Mouse (Mus musculus) R1 (cell line): Measurements from ENCODE around the gene Mbd3l2.
A peak's percentile ranks its signal among the peaks of the same experiment; 100 is the strongest.
"Not testable (repeated sequence)": the region's sequence is repeated elsewhere in the genome, so short reads cannot be mapped to it uniquely, and the experiment has no call there.

Experiments
- DNase-seq: peaks from one replicate; pipeline ENCODE4 v3.0.0-alpha.2; 2018; ENCODE audit warnings: low read depth, low spot score

Gene Mbd3l2

DNA sequence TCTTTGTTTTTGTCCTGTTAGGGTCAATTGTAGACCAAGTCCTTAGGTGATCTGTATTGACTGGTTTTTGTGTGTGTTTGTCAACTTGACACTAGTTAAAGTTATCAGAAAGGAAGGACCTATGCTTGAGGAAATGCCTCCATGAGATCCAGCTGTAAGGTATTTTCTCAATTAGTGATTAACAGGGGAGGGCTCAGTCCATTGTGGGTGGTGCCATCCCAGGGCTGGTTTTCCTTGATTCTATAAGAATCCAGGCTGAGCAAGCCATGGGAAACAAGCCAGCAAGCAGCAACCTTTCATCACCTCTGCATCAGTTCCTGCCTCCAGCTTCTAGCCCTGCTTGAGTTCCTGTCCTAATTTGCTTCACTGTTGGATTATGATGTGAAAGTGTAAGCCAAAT lies at the start of gene Mbd3l2:
Mbd3l2 (plus strand) TSS at position 301 of the 400 bp plus-strand sequence.
- no peak for DNase-seq

DNA sequence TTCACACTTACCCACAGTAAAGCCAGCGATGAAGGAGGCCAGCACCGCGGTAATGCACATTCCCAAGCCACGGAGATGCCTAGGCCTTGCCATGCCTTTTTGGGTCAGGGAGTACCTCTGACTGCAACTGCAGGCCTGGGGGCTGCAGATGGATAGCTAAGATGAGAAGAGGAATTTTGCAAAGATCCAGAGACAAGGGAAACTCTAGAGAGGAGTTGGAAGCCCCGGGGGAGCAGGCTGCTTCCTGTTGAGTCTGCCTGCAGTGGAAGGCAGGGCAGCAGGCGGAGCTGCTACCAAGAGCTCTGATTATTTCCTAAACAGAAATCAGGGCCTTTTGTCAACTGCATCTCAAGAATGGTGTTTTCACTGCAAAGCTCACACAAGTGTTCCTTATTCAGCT lies 44.7 kb upstream of the Mbd3l2 start:
- DNase-seq: peak; percentile 29

DNA sequence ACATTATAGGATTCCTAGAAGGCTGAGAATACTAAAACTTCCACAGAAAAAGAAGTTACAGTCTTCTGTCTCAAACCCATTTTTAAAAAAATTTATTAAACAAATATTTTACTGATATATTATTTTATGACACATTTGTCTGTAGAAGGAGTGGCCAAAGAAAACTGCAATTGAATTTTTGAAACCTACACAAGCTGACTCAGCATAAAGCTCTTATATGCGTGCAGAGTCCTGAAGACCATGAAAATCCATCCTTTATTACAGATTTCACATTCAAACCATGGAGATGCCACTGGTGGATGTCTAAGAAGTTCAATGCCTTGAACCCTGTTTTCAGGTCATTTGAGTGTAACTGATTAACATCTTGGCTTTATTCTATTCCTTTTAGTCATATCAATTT lies 30.8 kb upstream of the Mbd3l2 start:
- no peak for DNase-seq

GRCm38 (mm10) chr9:18402895-18403294 lies 27.6 kb upstream of the Mbd3l2 start, which contains the start of gene Naalad2:
Naalad2 (minus strand) TSS chr9:18402995.
- DNase-seq: not testable (repeated sequence)

DNA sequence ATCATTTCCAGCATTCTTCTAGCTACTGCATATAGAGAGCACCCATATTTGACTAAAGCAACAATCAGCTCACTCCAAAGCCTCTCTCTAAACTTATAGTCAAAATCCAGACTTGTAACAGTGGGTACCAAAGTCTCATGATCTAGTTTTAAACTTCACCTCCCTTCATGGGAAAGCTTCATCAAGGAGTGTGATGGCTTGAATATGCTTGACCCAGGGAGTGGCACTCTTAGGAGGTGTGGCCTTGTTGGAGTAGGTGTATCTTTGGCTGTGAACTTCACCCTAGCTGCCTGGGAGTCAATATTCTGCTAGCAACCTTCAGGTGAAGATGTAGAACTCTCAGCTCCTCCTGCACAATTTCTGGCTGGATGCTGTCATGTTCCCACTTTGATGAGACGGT lies 26.3 kb upstream of the Mbd3l2 start, which contains the start of gene Ubtfl1:
Ubtfl1 (plus strand) TSS at position 301 of the 400 bp plus-strand sequence.
- no peak for DNase-seq

DNA sequence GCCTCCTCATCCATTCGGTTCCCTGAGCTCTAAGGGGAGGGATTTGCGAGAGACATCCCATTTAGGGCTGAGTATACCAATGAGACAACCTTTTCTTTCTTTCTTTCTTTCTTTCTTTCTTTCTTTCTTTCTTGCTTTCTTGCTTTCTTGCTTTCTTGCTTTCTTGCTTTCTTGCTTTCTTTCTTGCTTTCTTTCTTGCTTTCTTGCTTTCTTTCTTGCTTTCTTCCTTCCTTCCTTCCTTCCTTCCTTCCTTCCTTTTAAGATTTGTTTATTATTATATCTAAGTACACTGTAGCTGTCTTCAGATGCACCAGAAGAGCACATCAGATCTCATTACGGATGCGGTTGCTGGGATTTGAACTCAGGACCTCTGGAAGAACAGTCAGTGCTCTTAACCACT lies 18.1 kb upstream of the Mbd3l2 start:
- DNase-seq: not testable (repeated sequence)

GRCm38 (mm10) chr9:18431687-18432086 lies 1.2 kb downstream of the Mbd3l2 start:
- DNase-seq: no peak

GRCm38 (mm10) chr9:18456520-18456919 lies 26.1 kb downstream of the Mbd3l2 start:
- DNase-seq: no peak

DNA sequence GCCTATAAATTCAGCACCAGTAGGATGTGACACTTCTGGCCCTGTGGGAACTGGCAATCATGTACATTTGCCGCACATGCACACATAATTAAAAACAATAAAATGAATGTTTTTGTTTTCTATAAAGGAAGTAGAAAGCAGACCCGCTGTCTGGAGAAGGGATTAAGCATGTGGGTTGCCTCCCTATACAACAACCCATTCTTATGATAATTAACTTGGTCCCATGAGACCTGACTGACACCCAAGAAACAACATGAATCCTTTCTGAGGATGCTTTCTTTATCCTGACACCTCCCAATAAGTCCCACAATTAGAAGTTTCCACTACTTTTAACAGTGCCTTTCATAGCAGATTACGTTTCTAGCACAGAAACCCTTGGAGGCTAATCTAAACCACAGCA lies 36.9 kb downstream of the Mbd3l2 start:
- peak; percentile 53 for DNase-seq

DNA sequence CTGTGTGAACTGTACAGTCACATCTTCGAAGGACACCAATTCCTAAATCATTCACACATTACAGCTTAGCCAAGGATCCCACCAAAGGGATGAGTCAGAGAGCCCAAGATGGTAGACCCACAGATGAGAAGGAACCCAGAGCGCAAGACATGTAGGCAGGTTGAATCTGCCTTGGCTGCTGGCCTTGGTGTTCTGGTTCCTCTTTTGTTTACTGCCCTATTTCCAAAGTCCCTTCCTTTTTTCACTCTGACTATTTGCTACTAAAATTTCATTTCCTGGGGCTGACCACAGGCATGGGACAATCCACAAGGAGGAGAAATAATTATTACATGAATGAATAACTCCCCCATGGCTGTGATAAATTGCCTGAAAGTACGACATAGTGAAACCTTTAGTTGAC lies 37.6 kb downstream of the Mbd3l2 start:
- no peak for DNase-seq

DNA sequence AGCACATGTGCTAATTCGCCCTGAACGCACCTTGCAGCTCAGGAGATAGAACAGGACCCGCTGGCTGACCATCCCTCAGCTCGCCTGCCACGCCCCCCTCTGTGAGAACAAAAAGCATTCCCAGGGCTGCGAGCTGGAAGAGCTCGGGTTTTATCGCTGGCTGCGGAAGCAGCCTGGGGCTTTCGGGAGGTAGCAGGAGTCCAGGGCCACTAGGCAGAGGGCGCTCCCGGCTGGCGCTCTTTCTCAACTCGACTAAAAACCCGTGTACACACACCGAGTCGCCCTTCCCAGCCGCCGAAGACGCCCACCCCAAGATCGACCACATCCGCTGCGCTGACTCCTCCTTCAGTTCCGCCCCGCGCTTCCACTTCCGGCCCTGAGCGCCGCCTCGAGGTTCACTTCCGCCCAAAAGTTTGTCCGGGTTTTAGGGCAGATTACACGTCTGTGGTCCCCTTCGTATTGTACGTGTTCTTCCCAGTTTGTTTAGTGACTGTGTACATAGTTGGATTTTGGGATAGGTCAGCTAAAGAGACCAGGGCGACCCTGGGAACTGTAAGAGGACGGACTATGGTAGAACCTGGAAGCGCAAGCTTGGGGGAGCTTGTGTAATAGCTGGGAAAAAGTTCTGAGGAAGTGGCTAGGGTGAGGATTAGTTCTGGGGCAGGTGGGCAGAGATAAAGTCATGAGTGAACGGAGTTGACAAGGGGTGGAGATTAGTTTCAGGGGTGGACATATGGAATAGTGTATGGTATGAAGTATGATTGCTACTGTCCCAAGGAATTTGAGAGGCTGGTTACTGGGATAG lies 43.1 kb downstream of the Mbd3l2 start:
- peak; percentile 93 for DNase-seq

DNA sequence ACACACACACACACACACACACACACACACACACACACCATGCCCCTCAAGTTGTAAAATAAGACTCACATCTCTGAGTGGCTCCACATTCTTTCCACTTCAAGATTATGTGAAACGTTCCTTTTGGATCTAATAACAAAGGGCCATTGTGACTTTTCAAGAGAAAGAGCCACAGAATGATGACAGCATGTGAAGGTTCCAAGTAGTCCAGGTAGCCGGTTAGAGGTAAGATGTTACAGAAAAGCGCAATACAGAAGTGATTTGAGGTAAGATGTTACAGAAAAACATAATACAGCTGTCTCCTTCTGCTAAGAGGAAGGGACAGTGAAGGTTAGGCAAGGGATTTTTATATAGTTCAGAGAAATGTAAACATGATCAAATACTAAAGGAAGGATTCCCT lies 47.7 kb downstream of the Mbd3l2 start, which contains the start of the genes Zfp558 and Mbd3l1:
Zfp558 (minus strand) TSS at position 101 of the 400 bp plus-strand sequence.
Mbd3l1 (plus strand) TSS at position 192 of the 400 bp plus-strand sequence.
- DNase-seq: no peak
